Mouse (Mus musculus): ENCODE data around the gene Zfp951.
"Not testable (repeated sequence)": the region's sequence is repeated elsewhere in the genome, so short reads cannot be mapped to it uniquely, and the experiment has no call there.

Gene Zfp951

GRCm38 (mm10) chr5:104859962-104860525 lies at the start of gene Zfp951:
Gene Zfp951 (minus strand): TSS chr5:104860070.
- DNase-seq, result peak; percentile 75

- not testable (repeated sequence) for DNase-seq
Observed at GRCm38 (mm10) chr5:104906556-104906955, 46.7 kb upstream of the Zfp951 start.

- DNase-seq, result not testable (repeated sequence)
Observed at GRCm38 (mm10) chr5:104859045-104859961, 567 bp downstream of the Zfp951 start.

- DNase-seq, result not testable (repeated sequence)
Observed at GRCm38 (mm10) chr5:104854546-104854945, 5.3 kb downstream of the Zfp951 start.

- DNase-seq, result no peak
Observed at GRCm38 (mm10) chr5:104833330-104833729, 26.5 kb downstream of the Zfp951 start.

GRCm38 (mm10) chr5:104829611-104830010 lies 30.3 kb downstream of the Zfp951 start:
- no peak for DNase-seq

GRCm38 (mm10) chr5:104770138-104770537 lies 89.7 kb downstream of the Zfp951 start:
- not testable (repeated sequence) for DNase-seq
